Mouse (Mus musculus): ENCODE results near the gene Dlx3.

DNA sequence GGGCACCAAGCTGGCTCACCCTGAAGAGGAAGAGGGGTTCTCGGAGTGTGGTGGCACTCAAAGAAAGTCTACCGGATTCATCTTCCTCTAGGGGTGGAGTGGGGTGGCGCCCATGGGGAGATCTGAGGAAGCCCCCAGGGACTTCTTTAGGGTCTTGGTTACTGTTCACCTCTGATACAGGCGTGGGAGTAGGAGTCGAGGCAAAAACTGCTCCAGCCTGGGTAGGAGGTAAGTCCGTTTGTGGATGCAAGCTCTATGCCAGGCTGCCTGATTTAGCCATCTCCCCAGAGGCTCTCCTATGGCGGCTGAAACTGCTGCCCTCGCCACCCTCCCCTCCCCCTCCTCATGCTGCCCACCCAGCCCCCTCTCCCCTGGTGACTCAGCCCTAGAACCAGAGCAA is 47.8 kb upstream of the Dlx3 start:
- TF ChIP-seq EP300 (IDR thresholded peaks at IDR 0.05; ENCODE audit: low read depth) (no peak), CTCF (IDR thresholded peaks at IDR 0.05; ENCODE audit: low read depth) (no peak)

All from liver, embryonic 14.5 days (tissue).